Mouse (Mus musculus) liver, embryonic 14.5 days (tissue): ENCODE measurements around the gene Tbcc.

Experiments
- CTCF ChIP-seq: IDR thresholded peaks from 2 replicates; pipeline ENCODE4 v1.5.1; 2016; ENCODE audit warnings: antibody characterized with exemption, low read depth, control low read depth
- EP300 ChIP-seq: IDR thresholded peaks from 2 replicates; pipeline ENCODE4 v1.6.1; 2016; ENCODE audit warnings: antibody characterized with exemption, low read depth

- TF ChIP-seq CTCF (no peak), EP300 (no peak)
Measured at GRCm38 (mm10) chr17:46883107-46883506, 7.4 kb upstream of the Tbcc start.
